Mouse (Mus musculus): Measurements from ENCODE around the gene Tbc1d1. TPM values are rescaled to one million over a fixed set of nuclear protein-coding genes. Genes with fewer than 3 reads are reported as not detected.

Tbc1d1 gene
- total RNA-seq, 2 experiments from 2014 or later: 10.4 to 11.0 TPM

DNA sequence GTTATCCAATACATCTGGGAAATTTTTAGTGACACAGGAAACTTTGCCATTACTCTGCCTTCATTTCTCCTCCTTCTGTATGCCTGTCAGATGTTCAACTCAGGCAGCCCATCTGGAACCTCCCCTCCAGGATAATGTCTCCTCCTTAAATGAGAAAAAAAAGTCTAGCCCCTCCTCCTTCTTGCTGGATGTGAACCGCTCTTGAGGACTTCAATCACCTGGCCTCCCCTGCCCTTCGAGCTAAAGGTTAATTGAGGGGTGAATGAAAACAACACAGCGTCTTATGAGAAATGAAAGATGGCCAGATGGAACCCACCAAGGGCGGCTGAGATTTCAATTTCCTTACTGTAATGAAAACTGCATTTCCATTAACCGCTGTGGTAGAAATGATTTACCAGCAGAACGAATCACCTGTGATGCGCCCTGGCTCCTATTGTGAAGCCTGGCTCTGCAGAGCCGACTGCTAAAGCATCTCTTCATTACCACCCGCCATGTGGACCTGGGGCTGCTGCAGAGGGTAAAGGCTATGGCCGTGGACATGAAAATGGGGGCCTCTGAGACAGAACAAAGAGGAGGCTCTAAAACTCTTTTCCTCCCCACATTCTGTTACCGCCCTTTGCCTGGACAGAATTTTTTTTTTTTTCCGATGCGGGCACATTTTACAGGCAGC is 216.3 kb downstream of the Tbc1d1 start:
- ATAC-seq (replicated peaks; ENCODE audit: low FRiP score, poor library complexity, severe bottlenecking): no peak

DNA sequence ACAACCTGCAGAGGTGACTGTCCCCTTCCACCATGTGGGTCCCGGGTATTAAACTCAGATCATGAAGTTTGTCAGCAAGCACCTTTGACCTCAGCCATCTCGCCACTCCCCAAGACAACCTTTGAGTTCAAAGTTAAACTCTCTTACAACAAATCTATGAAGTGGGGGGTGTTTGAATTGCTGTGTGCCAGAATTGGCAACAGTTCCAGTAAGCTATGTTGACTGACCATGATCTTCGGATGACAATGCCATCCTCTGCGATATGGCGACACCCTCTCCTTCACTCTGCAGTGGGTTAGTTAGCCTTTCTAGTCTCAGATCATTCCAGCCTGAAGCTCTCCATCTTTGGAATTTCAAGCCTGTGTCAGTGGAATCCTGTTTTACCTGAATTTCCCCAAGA is 217.6 kb downstream of the Tbc1d1 start:
- no peak for ATAC-seq (replicated peaks; ENCODE audit: low FRiP score, poor library complexity, severe bottlenecking)

DNA sequence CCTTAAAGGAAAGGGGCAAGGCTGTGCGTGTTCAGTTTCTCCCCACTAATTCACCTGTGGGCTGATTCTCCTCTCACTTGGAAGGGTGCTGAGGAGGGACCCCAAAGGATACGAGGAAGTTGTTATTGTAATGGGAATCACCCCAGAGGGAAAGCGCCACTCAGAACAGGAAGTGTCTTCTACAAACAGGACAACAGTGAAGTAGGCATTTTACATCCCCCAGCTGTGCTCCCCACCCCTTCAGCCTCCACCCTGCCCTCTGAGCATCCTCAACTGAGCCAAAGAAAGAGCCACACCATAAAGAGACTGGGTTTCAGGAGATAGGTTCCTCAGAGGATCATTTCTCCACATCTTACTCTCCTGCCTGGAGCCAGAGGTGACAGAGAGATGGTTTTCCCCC is 219.7 kb downstream of the Tbc1d1 start:
- ATAC-seq (replicated peaks; ENCODE audit: low FRiP score, poor library complexity, severe bottlenecking): no peak

- no peak for ATAC-seq (replicated peaks; ENCODE audit: low FRiP score, poor library complexity, severe bottlenecking)
Measured at GRCm38 (mm10) chr5:64376466-64376865, 220.4 kb downstream of the Tbc1d1 start.

- no peak for ATAC-seq (replicated peaks; ENCODE audit: low FRiP score, poor library complexity, severe bottlenecking)
Measured at GRCm38 (mm10) chr5:64377705-64378104, 221.6 kb downstream of the Tbc1d1 start.

DNA sequence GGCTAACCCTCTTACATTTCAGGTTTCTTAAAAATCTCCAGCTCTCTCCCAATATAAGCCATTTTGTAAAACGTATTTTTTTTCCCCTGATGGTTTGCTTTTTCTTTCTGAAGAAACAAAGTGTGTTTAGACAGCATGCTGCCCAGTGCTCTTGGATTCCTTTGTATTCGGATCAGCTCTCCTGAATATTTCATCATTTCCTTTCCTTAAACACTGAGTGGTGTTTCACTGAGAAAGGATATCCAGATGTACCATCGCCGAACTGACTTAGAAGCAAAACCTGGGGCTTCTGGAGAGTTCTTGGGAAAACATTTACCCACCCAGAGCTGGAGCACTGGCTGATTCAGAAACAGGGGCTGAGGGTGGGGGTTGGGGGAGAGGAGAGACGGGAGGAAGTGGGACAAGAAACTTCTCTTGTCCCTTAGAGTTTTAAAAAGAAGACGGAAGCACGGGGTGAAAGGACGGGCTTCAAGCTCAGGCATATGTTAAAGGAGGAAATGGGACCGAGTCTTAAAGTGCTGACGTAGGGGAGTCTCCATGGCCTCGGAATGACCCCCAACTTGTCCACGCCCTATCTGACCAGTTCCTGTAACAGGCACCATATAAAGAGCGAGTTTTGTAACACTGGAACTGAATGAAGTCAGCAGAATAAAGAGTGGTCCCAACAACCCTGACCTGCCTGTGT is 222.6 kb downstream of the Tbc1d1 start:
- ATAC-seq (replicated peaks; ENCODE audit: low FRiP score, poor library complexity, severe bottlenecking): no peak

GRCm38 (mm10) chr5:64379829-64380228 is 223.7 kb downstream of the Tbc1d1 start:
- no peak for ATAC-seq (replicated peaks; ENCODE audit: low FRiP score, poor library complexity, severe bottlenecking)

GRCm38 (mm10) chr5:64380698-64381375 is 224.7 kb downstream of the Tbc1d1 start:
- ATAC-seq (replicated peaks; ENCODE audit: low FRiP score, poor library complexity, severe bottlenecking): no peak

- no peak for ATAC-seq (replicated peaks; ENCODE audit: low FRiP score, poor library complexity, severe bottlenecking)
Measured at GRCm38 (mm10) chr5:64381538-64381937, 225.4 kb downstream of the Tbc1d1 start.

GRCm38 (mm10) chr5:64382451-64383057 is 226.4 kb downstream of the Tbc1d1 start:
- peak; percentile 92 for ATAC-seq (replicated peaks; ENCODE audit: low FRiP score, poor library complexity, severe bottlenecking)

DNA sequence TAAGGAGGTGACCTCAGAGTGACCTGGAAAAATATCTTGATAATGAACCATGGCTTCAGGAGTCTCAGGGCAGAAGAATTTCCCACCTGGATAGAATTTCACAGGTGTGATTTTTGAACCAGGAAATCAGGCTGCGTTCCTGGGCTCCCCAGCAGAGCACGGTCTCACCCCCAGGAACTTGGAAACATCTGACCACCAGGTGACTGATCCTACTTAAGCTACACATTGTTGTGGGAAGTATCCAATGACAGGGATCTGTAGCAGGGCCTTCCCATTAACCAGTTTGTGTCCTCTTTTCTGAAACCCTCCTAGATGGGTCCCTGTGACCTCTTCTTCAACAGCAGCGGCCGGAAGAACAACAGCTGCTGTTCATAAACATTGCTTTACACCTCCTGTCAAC is 227.1 kb downstream of the Tbc1d1 start:
- ATAC-seq (replicated peaks; ENCODE audit: low FRiP score, poor library complexity, severe bottlenecking): no peak

DNA sequence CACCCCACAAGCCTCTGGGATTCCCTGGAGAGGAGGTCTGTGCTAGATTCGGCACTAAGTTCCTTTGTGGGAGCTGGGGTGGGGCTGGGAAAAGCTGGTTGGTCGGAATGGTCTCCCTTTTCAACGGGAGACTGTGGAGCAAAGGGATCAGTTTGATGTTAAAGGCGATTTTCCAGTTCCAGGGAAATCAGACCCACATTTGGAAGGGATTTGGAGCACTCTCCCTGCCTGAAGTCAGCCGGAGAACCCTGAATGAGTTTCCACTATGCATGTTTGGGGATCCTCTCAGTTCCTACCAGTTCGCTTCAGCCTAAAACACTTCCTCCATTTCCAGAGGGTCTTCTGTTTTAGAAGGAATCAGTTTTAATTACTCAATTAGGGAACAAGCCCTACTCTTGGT is 228.4 kb downstream of the Tbc1d1 start:
- ATAC-seq (replicated peaks; ENCODE audit: low FRiP score, poor library complexity, severe bottlenecking): no peak

- no peak for ATAC-seq (replicated peaks; ENCODE audit: low FRiP score, poor library complexity, severe bottlenecking)
Measured at GRCm38 (mm10) chr5:64386996-64387395, 230.9 kb downstream of the Tbc1d1 start.

DNA sequence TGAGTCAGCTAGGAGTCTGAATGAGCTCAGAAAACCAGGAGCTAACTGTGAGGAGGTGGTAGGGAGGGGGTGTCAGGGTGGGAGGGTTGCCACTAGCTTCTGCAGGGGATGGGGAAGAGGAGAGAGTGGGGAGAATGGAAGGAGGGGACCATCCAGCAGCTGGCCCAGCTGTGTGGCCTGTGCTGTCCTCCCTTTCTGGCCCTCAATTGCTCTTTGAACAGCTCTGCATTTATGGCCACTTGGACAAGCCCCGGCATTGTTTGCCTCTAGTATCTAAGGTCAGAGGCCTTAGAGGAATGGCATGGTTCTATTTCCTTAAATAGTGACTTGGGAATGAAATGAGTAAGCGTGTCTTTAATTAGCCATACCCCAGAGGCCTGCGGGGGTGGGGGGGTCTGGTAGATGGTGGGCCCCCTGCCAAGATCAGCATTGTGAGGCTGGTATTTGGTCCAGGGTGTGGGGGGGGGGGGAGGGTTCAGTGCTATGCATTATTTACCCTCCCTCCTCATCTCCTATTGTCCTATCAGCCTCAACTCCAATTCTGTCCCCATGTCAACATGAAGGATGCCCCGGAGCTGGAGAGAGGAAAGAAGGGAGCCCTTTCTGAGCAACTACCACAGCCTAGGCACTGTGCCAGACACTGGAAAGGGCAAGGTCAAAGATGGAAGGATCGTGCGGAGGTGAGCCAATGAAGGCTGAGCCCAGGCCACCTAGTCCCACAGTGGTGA is 233.3 kb downstream of the Tbc1d1 start:
- ATAC-seq (replicated peaks; ENCODE audit: low FRiP score, poor library complexity, severe bottlenecking): no peak

DNA sequence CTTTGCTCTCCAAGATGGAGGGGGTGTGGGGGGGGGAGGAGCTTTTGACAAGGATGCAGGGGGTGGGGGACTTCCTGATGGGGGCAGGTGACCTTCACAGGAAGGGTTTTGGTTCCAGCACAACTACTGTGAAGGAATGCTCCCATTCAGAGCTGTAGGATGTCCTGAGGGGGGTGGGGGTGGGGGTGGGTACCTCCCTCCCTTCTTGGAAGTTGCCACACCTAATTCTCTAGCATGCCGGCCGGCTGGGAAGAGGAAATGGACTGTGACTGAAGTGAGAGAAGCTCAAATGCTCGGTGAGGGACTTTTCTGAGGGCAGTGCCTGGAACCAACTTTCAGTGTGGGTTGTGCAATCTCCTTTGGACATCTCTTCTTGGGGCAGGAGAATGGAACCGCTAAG is 235.2 kb downstream of the Tbc1d1 start:
- ATAC-seq (replicated peaks; ENCODE audit: low FRiP score, poor library complexity, severe bottlenecking): no peak

GRCm38 (mm10) chr5:64392426-64393020 is 236.4 kb downstream of the Tbc1d1 start:
- no peak for ATAC-seq (replicated peaks; ENCODE audit: low FRiP score, poor library complexity, severe bottlenecking)

DNA sequence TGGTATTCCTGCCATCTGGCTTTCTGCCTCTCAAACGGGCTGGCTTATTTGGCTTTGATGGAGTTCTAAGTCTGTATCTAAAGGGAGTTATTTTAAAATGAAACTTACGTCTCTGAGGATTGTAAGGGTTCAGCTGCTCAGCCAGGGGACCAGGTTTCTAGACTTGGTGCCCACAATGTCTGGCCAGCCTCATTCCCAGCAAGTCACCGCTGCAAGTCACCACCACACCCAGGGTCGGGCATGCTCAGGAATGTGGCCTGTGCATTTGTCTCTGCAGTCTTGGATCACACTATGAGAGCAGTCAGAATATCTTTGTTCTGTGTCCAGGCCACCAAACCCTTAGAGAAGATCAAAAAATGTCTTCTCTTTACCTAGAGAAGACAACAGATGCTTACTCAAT is 237.4 kb downstream of the Tbc1d1 start:
- no peak for ATAC-seq (replicated peaks; ENCODE audit: low FRiP score, poor library complexity, severe bottlenecking)

- no peak for ATAC-seq (replicated peaks; ENCODE audit: low FRiP score, poor library complexity, severe bottlenecking)
Measured at GRCm38 (mm10) chr5:64398155-64398554, 242.1 kb downstream of the Tbc1d1 start.

DNA sequence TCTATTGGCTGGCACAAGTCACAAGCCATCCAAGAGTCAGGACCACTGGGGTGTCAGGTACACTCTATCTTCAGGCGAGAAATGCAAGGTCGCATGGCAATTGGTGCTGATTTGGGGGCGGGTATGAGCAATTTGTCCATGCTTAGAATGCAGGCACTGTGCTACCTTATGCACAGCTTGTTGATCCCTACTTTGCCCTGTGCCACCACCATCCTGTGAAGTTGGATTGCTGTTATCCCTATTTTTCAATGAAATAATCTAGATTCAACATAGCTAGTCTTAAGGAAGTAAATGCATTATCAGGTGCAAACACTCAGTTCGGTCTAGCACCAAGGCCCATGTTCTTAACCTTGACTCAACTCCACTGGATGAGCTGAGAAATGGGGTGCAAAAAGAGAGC is 244.6 kb downstream of the Tbc1d1 start:
- ATAC-seq (replicated peaks; ENCODE audit: low FRiP score, poor library complexity, severe bottlenecking): no peak

Data from erythroblast, adult 5-6 weeks (primary cell).